Mouse (Mus musculus) naive thymus-derived CD4-positive, alpha-beta T cell, adult 2 months (primary cell): ENCODE measurements around the gene Tex14.
A peak's percentile ranks its signal among the peaks of the same experiment; 100 is the strongest.
"Not testable (repeated sequence)": the region's sequence is repeated elsewhere in the genome, so short reads cannot be mapped to it uniquely, and the experiment has no call there.

Experiments used
- DNase-seq: peaks from one replicate; pipeline ENCODE4 v3.0.0-alpha.2; 2011; ENCODE audit warnings: low read depth

Tex14 gene

GRCm38 (mm10) chr11:87472058-87472457, 67.2 kb downstream of the Tex14 start:
- DNase-seq, result peak; percentile 39

DNA sequence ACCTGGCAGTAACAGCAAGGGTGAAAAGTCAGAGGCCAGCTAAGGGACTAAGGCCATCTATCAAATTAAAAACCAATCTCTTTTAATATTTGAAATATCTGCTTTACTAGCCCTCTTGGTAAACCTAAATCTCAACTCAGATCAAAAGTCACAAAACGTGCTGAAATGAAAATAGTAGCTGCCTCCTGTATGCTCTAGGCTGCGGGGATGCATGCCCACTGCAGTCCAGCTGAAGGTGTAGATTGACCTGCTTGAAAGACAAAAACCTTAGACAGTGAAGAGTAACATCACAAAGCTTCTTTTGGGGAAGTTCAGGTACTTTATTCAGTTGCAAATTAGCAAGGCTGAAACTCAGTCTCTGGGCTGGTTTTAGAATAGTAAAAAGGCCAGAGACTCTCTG, 74.3 kb downstream of the Tex14 start:
- DNase-seq, result not testable (repeated sequence)

- DNase-seq, result peak; percentile 30
Measured at GRCm38 (mm10) chr11:87483796-87484326, 79.0 kb downstream of the Tex14 start.

GRCm38 (mm10) chr11:87488948-87489347, 84.1 kb downstream of the Tex14 start:
- DNase-seq, result no peak

DNA sequence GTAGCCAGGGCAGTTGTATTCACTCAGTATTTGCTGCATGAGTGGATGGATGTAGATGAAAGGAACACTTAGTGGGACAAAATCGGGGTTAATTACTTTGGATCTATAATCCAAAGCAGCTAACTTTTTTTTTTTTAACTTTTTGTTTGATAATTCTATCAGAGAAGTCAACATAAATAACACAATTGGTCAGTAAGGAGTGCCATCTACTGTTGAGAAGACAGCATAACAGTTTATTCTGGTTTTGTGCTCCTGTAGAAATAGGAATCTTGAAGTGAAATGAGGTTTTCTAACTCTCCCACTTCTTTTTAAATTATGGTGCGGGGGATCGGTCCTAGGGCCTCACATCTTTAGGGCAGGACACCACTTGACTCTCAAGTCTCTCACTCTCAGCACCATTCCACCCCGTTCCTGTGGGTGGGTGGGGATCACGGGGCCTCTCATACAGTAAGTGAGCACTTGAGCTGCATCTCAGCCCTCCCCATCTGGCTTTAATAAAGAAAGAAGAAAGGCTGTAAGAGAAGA, 99.9 kb downstream of the Tex14 start:
- peak; percentile 71 for DNase-seq

DNA sequence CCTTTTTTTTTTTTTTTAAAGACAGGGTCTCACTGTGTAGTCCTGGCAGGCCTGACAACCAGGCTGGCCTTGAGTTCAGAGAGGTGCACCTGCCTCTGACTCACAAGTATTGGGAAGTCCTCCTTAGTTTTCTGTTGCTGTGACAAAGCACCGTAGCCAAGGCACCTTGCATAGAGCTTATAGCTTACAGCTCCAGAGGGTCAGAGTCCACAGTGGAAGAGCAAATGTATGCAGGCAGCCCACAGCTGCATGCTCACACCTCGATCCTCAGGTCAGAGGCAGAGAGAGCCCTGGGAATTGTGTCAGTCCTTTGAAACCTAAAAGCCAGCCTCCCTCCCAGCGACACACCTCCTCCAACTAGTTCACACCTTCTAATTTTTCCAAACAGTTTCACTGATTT, 101.6 kb downstream of the Tex14 start:
- no peak for DNase-seq

- DNase-seq, result no peak
Measured at GRCm38 (mm10) chr11:87507043-87507442, 102.2 kb downstream of the Tex14 start.

- DNase-seq, result peak; percentile 58
Measured at GRCm38 (mm10) chr11:87519260-87519659, 114.4 kb downstream of the Tex14 start.

DNA sequence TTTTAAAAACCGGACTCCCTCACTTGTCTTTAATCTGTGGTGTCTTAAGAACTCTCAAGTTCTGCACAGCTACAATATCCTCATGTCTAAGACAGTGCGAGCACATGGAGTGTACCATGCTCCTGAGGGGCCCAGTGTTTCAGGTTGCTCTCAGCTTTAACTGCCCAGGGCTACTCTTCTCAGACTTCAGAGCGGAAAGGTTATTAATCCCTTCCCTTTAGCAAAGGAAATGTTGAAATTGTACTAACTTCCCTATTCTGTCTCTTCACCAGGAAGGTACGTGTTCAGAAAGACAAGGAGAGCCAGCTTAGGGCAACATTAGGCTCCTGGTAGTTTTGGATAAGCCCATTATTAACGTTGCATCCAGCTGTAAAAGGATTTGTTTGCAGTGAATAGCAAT, 118.6 kb downstream of the Tex14 start:
- no peak for DNase-seq

DNA sequence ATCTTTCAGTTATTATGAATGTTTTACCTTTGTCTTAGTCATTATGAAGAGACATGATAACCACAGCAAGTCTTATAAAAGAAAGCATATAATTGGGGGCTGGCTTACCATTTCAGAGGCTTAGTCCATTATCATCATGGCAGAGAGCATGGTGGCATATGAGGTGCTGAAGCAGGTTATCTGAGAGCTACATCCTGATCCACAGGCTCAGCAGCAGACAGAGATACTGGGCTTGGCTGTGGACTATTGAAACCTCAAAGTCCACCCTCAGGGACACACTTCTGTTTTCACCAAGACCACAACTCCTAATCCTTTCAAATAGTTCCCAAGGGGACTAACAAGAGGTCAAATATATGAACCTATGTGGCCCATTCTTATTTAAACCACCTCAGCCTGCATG, 119.1 kb downstream of the Tex14 start:
- no peak for DNase-seq

- DNase-seq, result no peak
Measured at GRCm38 (mm10) chr11:87524780-87525179, 119.9 kb downstream of the Tex14 start.

- no peak for DNase-seq
Measured at GRCm38 (mm10) chr11:87527364-87527763, 122.5 kb downstream of the Tex14 start.

GRCm38 (mm10) chr11:87527990-87528389, 123.1 kb downstream of the Tex14 start:
- DNase-seq, result no peak

GRCm38 (mm10) chr11:87531695-87532094, 126.8 kb downstream of the Tex14 start:
- DNase-seq, result peak; percentile 25

DNA sequence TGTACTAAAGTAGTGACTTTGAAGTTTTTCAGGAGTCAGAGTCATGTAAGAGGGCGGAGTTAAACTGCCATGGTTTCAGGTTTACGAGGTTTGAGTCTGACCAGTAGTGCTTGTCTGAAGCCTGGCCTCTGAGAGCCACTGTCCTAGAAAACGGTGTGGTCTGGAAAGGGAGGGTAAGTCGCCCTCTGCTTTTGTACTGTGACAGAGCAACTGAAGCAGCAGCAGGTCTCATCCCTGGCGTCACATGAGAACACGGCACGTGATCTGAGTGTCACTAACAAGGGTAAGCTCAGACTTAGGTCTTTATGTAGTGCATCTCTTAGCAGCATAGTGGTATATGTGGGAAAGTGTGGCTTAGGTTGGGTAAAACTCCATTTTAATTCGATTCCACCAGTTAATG, 137.4 kb downstream of the Tex14 start:
- DNase-seq, result no peak

DNA sequence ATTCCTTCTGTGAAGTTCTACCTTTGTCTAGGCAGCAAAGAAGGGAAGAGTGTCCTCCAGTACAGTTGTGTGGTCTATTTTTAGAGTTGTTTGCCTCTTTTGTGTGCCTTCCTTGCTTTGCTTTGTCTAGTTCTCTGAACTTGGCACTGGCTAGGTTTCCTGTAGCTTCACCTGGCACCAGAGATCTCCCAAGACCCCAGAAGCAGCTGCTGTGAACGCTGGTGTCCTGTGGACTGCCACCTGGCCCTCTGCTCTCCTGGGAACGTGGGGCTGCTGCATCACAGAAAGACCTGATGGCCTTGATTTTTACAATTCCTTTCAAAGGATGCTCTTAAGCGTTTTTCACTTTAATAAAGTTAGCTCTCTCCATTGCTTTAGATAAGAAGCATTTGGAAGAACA, 138.0 kb downstream of the Tex14 start:
- no peak for DNase-seq

GRCm38 (mm10) chr11:87553342-87553741, 148.5 kb downstream of the Tex14 start:
- no peak for DNase-seq

DNA sequence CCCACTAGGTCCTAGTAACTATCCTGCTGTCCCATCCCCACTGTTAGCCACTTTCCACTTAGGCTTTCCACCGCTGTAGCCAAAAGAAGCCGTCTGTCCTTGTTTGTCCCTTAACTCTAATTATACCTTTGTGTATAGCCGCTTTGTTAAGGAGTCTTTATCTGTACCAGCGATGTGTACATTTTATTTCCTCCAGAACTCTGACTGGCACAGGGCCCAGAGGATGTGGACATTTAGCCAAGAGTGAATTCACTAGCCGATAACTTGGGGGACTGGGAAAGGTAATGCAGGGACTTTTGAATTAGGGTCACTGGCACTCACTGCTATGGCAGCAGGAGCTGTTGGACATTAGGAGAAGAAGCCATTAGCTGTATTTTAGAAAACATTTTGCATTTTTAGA, 149.5 kb downstream of the Tex14 start:
- no peak for DNase-seq

DNA sequence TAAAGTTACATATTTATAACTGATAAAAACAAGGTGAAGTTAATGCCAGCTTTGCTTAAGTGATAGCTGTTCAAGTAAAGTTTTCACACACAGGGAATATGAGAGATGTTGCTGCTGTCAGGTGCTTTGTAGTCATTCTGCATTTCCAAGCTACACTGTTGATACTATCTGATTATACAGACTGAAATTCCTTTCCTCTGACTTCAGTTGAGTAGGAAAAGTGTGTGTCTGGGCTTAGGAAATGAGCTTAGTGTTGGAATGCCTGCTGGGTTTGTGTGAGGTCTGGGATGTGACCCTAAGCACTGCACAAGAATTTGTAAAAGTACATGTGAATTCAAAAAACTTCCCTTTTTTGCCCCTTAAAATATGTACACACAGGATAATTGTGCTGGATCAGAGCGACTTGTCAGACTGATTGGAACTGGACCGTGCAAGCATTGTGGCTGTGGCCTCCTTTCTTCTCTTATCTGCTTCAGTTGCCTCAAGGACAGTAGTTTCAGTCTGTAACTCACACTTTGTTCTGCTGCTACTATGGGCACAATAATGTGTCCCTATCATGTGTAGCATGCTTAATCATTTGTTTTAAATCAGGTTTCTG, 150.3 kb downstream of the Tex14 start:
- DNase-seq, result no peak

- DNase-seq, result no peak
Measured at GRCm38 (mm10) chr11:87561208-87561607, 156.3 kb downstream of the Tex14 start.

DNA sequence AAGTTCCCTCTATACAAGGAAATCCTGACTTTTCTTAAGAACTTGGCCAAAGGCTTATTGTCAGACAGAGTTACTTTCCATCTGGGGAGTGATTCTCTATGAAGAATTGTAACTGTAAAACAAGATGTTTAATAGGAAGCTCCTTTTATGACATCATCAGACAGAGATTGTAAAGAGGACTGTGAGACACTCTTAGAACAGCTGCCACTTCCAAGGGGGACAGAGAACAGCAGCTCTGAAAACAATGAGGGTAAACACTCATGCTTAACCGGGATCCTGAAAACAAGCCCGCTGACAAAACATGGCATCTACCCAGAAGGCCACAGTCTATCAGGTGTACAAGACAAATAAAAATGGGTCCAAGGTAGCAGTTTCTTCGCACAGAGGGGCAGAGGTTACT, 161.6 kb downstream of the Tex14 start, which contains the start of gene Gm11492:
TSS of gene Gm11492 (plus strand) at position 153 of the 400 bp plus-strand sequence.
- DNase-seq, result no peak

- DNase-seq, result no peak
Measured at GRCm38 (mm10) chr11:87568255-87568953, 163.5 kb downstream of the Tex14 start, which contains the start of gene Sept4. Sept4 (plus strand) TSS chr11:87568903.

DNA sequence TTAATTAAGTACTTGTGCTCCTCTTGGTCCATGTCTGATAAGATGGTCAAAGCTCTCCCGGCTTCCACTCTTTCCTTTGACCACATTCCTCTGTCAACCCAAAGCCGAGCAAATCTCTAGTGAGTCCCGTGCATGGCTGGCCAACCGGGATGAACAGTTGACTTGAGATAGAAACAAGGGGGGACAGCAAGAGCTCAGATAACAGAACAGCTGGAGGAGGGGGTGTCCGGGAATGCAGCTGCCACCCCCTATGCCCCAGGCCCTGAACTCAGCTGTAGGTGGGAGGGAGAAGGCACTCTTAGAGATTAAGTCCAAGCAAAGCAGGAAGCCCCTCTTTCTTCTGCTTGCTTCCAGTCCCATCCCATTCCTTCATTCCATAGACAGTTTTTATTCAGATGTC, 165.9 kb downstream of the Tex14 start:
- DNase-seq, result no peak
